Mouse (Mus musculus) CD4-positive, CD25-positive, alpha-beta regulatory T cell, adult 4 months (primary cell): ENCODE results near the gene Gm20388. TPM values are rescaled to one million over a fixed set of nuclear protein-coding genes. Genes with fewer than 3 reads are reported as not detected.

Experiments
- ATAC-seq: one replicate; pipeline ENCODE4 v1.8.0; 2017
- polyA plus RNA-seq, 2 experiments: library from polyadenylated mRNA; unstranded; fragments of 100-300 nt; shearing (Covaris generic); gene quantifications; one replicate each; pipeline ENCODE4 v1.2.1; 2017

Gene Gm20388
- polyA plus RNA-seq, 2 experiments from 2014 or later: 10.7 to 12.8 TPM

GRCm38 (mm10) chr8:121792627-121793026 is 1882.0 kb downstream of the Gm20388 start:
- no peak for ATAC-seq

- ATAC-seq: no peak
Observed at GRCm38 (mm10) chr8:121794151-121794550, 1883.5 kb downstream of the Gm20388 start.

- ATAC-seq: no peak
Observed at GRCm38 (mm10) chr8:121795461-121795860, 1884.8 kb downstream of the Gm20388 start.

GRCm38 (mm10) chr8:121796406-121796805 is 1885.8 kb downstream of the Gm20388 start:
- no peak for ATAC-seq

- no peak for ATAC-seq
Observed at GRCm38 (mm10) chr8:121798401-121798800, 1887.8 kb downstream of the Gm20388 start.

- ATAC-seq: no peak
Observed at GRCm38 (mm10) chr8:121804829-121805228, 1894.2 kb downstream of the Gm20388 start.

GRCm38 (mm10) chr8:121806126-121806525 is 1895.5 kb downstream of the Gm20388 start:
- no peak for ATAC-seq

GRCm38 (mm10) chr8:121808032-121808431 is 1897.4 kb downstream of the Gm20388 start:
- ATAC-seq: no peak

- no peak for ATAC-seq
Observed at GRCm38 (mm10) chr8:121809524-121810155, 1899.0 kb downstream of the Gm20388 start.

- ATAC-seq: no peak
Observed at GRCm38 (mm10) chr8:121811502-121811901, 1900.9 kb downstream of the Gm20388 start.

- no peak for ATAC-seq
Observed at GRCm38 (mm10) chr8:121811931-121812570, 1901.4 kb downstream of the Gm20388 start.

GRCm38 (mm10) chr8:121818226-121818625 is 1907.6 kb downstream of the Gm20388 start:
- ATAC-seq: no peak

GRCm38 (mm10) chr8:121820840-121821239 is 1910.2 kb downstream of the Gm20388 start:
- ATAC-seq: no peak

- ATAC-seq: no peak
Observed at GRCm38 (mm10) chr8:121821320-121821719, 1910.7 kb downstream of the Gm20388 start.

GRCm38 (mm10) chr8:121821770-121822169 is 1911.1 kb downstream of the Gm20388 start:
- no peak for ATAC-seq

- ATAC-seq: no peak
Observed at GRCm38 (mm10) chr8:121827726-121828125, 1917.1 kb downstream of the Gm20388 start.

- no peak for ATAC-seq
Observed at GRCm38 (mm10) chr8:121828376-121829023, 1917.9 kb downstream of the Gm20388 start.

- peak; percentile 93 for ATAC-seq
Observed at GRCm38 (mm10) chr8:121829048-121829776, 1918.6 kb downstream of the Gm20388 start, which contains the start of gene Klhdc4. Gene Klhdc4, minus strand, starts transcription at chr8:121829569.

GRCm38 (mm10) chr8:121829777-121830362 is 1919.2 kb downstream of the Gm20388 start:
- ATAC-seq: peak; percentile 50

- ATAC-seq: no peak
Observed at GRCm38 (mm10) chr8:121832061-121832460, 1921.4 kb downstream of the Gm20388 start.

- peak; percentile 76 for ATAC-seq
Observed at GRCm38 (mm10) chr8:121832503-121832902, 1921.9 kb downstream of the Gm20388 start.

GRCm38 (mm10) chr8:121841242-121841641 is 1930.6 kb downstream of the Gm20388 start:
- no peak for ATAC-seq
